Mouse (Mus musculus): ENCODE data around the gene Cabp4. TPM values are rescaled to one million over a fixed set of nuclear protein-coding genes. Genes with fewer than 3 reads are reported as not detected.

Cabp4 gene
- polyA plus RNA-seq, 1 experiment = 0.10 TPM

- Histone ChIP-seq H3ac (ENCODE audit: control insufficient read depth, insufficient read length) (no peak overlapping the region), H3K36me3 (ENCODE audit: control insufficient read depth, insufficient read depth) (peaks cover 6% of the 10 kb centered on the region), H3K27me3 (ENCODE audit: control insufficient read depth, insufficient read depth, insufficient read length) (no peaks in the 10 kb centered on the region), H3K79me2 (ENCODE audit: control insufficient read depth, insufficient read depth) (peaks cover 18% of the 10 kb centered on the region), H3K4me3 (no peak overlapping the region), H3K4me2 (ENCODE audit: low read depth) (no peak overlapping the region)
- no peak for TF ChIP-seq MYOD1 (IDR thresholded peaks at IDR 0.05; ENCODE audit: control insufficient read depth in 1 of 3, insufficient read length in 2 of 3, low read depth in 2 of 3)
- no peak for TF ChIP-seq E2F4 (IDR thresholded peaks at IDR 0.05; ENCODE audit: insufficient read depth)
- TF ChIP-seq TCF12 (IDR thresholded peaks at IDR 0.05; ENCODE audit: insufficient read depth, poor library complexity, severe bottlenecking) = no peak
- no peak for TF ChIP-seq POLR2AphosphoS2 (IDR thresholded peaks at IDR 0.05; ENCODE audit: insufficient read length, low read depth)
- no peak for TF ChIP-seq SRF (IDR thresholded peaks at IDR 0.05; ENCODE audit: control insufficient read depth, insufficient read length, low read depth)
- TF ChIP-seq REST (IDR thresholded peaks at IDR 0.05; ENCODE audit: insufficient read depth, insufficient read length) = no peak
- TF ChIP-seq USF1 (IDR thresholded peaks at IDR 0.05; ENCODE audit: low read depth) = no peak
- no peak for TF ChIP-seq TCF3 (IDR thresholded peaks at IDR 0.05; ENCODE audit: insufficient read length, low read depth)
- TF ChIP-seq CEBPB (IDR thresholded peaks at IDR 0.05; ENCODE audit: insufficient read depth, poor library complexity, severe bottlenecking) = no peak
- TF ChIP-seq MAX (IDR thresholded peaks at IDR 0.05; ENCODE audit: low read depth) = no peak
- no peak for TF ChIP-seq POLR2A (IDR thresholded peaks at IDR 0.05; ENCODE audit: insufficient read length, low read depth)
- TF ChIP-seq MYOG (IDR thresholded peaks at IDR 0.05; ENCODE audit: control insufficient read depth in 1 of 3, insufficient read depth in 1 of 3, insufficient read length in 2 of 3, low read depth in 2 of 3) = no peak
Measured at GRCm38 (mm10) chr19:4189051-4189620, 45.3 kb upstream of the Cabp4 start.

GRCm38 (mm10) chr19:4187303-4187702 is 43.5 kb upstream of the Cabp4 start:
- Histone ChIP-seq H3K4me3 (no peak overlapping the region), H3ac (ENCODE audit: control insufficient read depth, insufficient read length) (no peak overlapping the region), H3K4me2 (ENCODE audit: low read depth) (no peak overlapping the region), H3K79me2 (ENCODE audit: control insufficient read depth, insufficient read depth) (peaks cover under 1% of the 10 kb centered on the region), H3K36me3 (ENCODE audit: control insufficient read depth, insufficient read depth) (no peaks in the 10 kb centered on the region), H3K27me3 (ENCODE audit: control insufficient read depth, insufficient read depth, insufficient read length) (no peaks in the 10 kb centered on the region)
- no peak for TF ChIP-seq POLR2AphosphoS2 (IDR thresholded peaks at IDR 0.05; ENCODE audit: insufficient read length, low read depth)
- no peak for TF ChIP-seq USF1 (IDR thresholded peaks at IDR 0.05; ENCODE audit: low read depth)
- TF ChIP-seq SRF (IDR thresholded peaks at IDR 0.05; ENCODE audit: control insufficient read depth, insufficient read length, low read depth) = no peak
- TF ChIP-seq POLR2A (IDR thresholded peaks at IDR 0.05; ENCODE audit: insufficient read length, low read depth) = no peak
- TF ChIP-seq REST (IDR thresholded peaks at IDR 0.05; ENCODE audit: insufficient read depth, insufficient read length) = no peak
- TF ChIP-seq CEBPB (IDR thresholded peaks at IDR 0.05; ENCODE audit: insufficient read depth, poor library complexity, severe bottlenecking) = no peak
- no peak for TF ChIP-seq E2F4 (IDR thresholded peaks at IDR 0.05; ENCODE audit: insufficient read depth)
- no peak for TF ChIP-seq TCF3 (IDR thresholded peaks at IDR 0.05; ENCODE audit: insufficient read length, low read depth)
- TF ChIP-seq MAX (IDR thresholded peaks at IDR 0.05; ENCODE audit: low read depth) = no peak
- TF ChIP-seq TCF12 (IDR thresholded peaks at IDR 0.05; ENCODE audit: insufficient read depth, poor library complexity, severe bottlenecking) = no peak

- no peak overlapping the region for H3K4me2 ChIP-seq (ENCODE audit: low read depth)
- H3ac ChIP-seq (ENCODE audit: control insufficient read depth, insufficient read length) = no peak overlapping the region
- no peaks in the 10 kb centered on the region for H3K79me2 ChIP-seq (ENCODE audit: control insufficient read depth, insufficient read depth)
- TF ChIP-seq SRF (IDR thresholded peaks at IDR 0.05; ENCODE audit: control insufficient read depth, insufficient read length, low read depth) (no peak), USF1 (IDR thresholded peaks at IDR 0.05; ENCODE audit: low read depth) (no peak), MAX (IDR thresholded peaks at IDR 0.05; ENCODE audit: low read depth) (no peak), REST (IDR thresholded peaks at IDR 0.05; ENCODE audit: insufficient read depth, insufficient read length) (no peak), MYOG (IDR thresholded peaks at IDR 0.05; ENCODE audit: control insufficient read depth in 1 of 3, insufficient read depth in 1 of 3, insufficient read length in 2 of 3, low read depth in 2 of 3) (no peak), E2F4 (IDR thresholded peaks at IDR 0.05; ENCODE audit: insufficient read depth) (no peak), POLR2A (IDR thresholded peaks at IDR 0.05; ENCODE audit: insufficient read length, low read depth) (no peak)
- H3K27me3 ChIP-seq (ENCODE audit: control insufficient read depth, insufficient read depth, insufficient read length) = no peaks in the 10 kb centered on the region
- no peak overlapping the region for H3K4me3 ChIP-seq
- H3K36me3 ChIP-seq (ENCODE audit: control insufficient read depth, insufficient read depth) = no peaks in the 10 kb centered on the region
Measured at GRCm38 (mm10) chr19:4184976-4185975, 41.4 kb upstream of the Cabp4 start.

- Histone ChIP-seq H3K4me2 (ENCODE audit: low read depth) (no peak overlapping the region), H3ac (ENCODE audit: control insufficient read depth, insufficient read length) (no peak overlapping the region)
- no peak for TF ChIP-seq MYOG (IDR thresholded peaks at IDR 0.05; ENCODE audit: control insufficient read depth in 1 of 3, insufficient read depth in 1 of 3, insufficient read length in 2 of 3, low read depth in 2 of 3)
- TF ChIP-seq TCF12 (IDR thresholded peaks at IDR 0.05; ENCODE audit: insufficient read depth, poor library complexity, severe bottlenecking) = no peak
- no peak for TF ChIP-seq POLR2A (IDR thresholded peaks at IDR 0.05; ENCODE audit: insufficient read length, low read depth)
- no peak for TF ChIP-seq MAX (IDR thresholded peaks at IDR 0.05; ENCODE audit: low read depth)
- TF ChIP-seq TCF3 (IDR thresholded peaks at IDR 0.05; ENCODE audit: insufficient read length, low read depth) = no peak
- TF ChIP-seq USF1 (IDR thresholded peaks at IDR 0.05; ENCODE audit: low read depth) = no peak
Measured at GRCm38 (mm10) chr19:4183689-4184088, 39.9 kb upstream of the Cabp4 start.

More at GRCm38 (mm10) chr19:4183689-4184088, 39.9 kb upstream of the Cabp4 start:
- Histone ChIP-seq H3K79me2 (ENCODE audit: control insufficient read depth, insufficient read depth) (no peaks in the 10 kb centered on the region), H3K36me3 (ENCODE audit: control insufficient read depth, insufficient read depth) (no peaks in the 10 kb centered on the region), H3K4me3 (no peak overlapping the region), H3K27me3 (ENCODE audit: control insufficient read depth, insufficient read depth, insufficient read length) (no peaks in the 10 kb centered on the region)
